Mouse (Mus musculus) ES-E14 (cell line): ENCODE results near the gene 4930470P17Rik. TPM values are rescaled to one million over a fixed set of nuclear protein-coding genes. Genes with fewer than 3 reads are reported as not detected.

ENCODE experiments used
- DNase-seq: peaks from one replicate; pipeline ENCODE4 v3.0.0-alpha.2; 2013; ENCODE audit warnings: low read depth, low spot score
- H3K27ac ChIP-seq: 2 replicates; pipeline ENCODE4 v1.5.1; 2012; ENCODE audit warnings: low read depth, mild to moderate bottlenecking, low read length, moderate library complexity, mixed read lengths; ENCODE audit not compliant: poor library complexity, insufficient read depth, severe bottlenecking
- H3K36me3 ChIP-seq: 2 replicates; pipeline ENCODE4 v1.6.1; 2012; ENCODE audit warnings: mild to moderate bottlenecking, low read length, moderate library complexity, mixed read lengths; ENCODE audit not compliant: control insufficient read depth, poor library complexity, insufficient read depth, severe bottlenecking
- H3K4me1 ChIP-seq, 2 experiments: fragments of 150-350 bp in 1 of 2; sonication (generic) in 1 of 2; 2 replicates each; pipeline ENCODE4 v1.6.1; 2012; ENCODE audit warnings: low read length in 2 of 2, mild to moderate bottlenecking in 1 of 2, mixed read lengths in 1 of 2; ENCODE audit not compliant: control insufficient read depth in 2 of 2, insufficient read depth in 2 of 2, poor library complexity in 1 of 2
- H3K4me3 ChIP-seq, 2 experiments: fragments of 150-350 bp in 1 of 2; sonication (generic) in 1 of 2; 2 replicates each; pipeline ENCODE4 v1.5.1; 2012; ENCODE audit warnings: low read length in 2 of 2, low read depth in 1 of 2, mild to moderate bottlenecking in 1 of 2, mixed read lengths in 1 of 2; ENCODE audit not compliant: insufficient read depth in 1 of 2, poor library complexity in 1 of 2, severe bottlenecking in 1 of 2
- H3K9ac ChIP-seq: 2 replicates; pipeline ENCODE4 v1.6.1; 2012; ENCODE audit warnings: low read depth, mild to moderate bottlenecking, low read length, mixed read lengths; ENCODE audit not compliant: poor library complexity, insufficient read depth, severe bottlenecking
- H3K9me3 ChIP-seq: fragments of 150-350 bp; sonication (generic); 2 replicates; pipeline ENCODE4 v1.6.1; 2012; ENCODE audit warnings: low read depth, mild to moderate bottlenecking, low read length; ENCODE audit not compliant: control insufficient read depth, insufficient read depth
- CHD2 ChIP-seq: IDR thresholded peaks from 2 replicates; pipeline ENCODE4 v1.6.1; 2014; ENCODE audit warnings: mild to moderate bottlenecking, low read depth, low read length, inconsistent platforms
- HCFC1 ChIP-seq: IDR thresholded peaks from 2 replicates; pipeline ENCODE4 v1.6.1; 2012; ENCODE audit warnings: low read length, inconsistent platforms, borderline replicate concordance; ENCODE audit not compliant: insufficient read depth
- MAFK ChIP-seq: IDR thresholded peaks from 2 replicates; pipeline ENCODE4 v1.6.1; 2014; ENCODE audit warnings: mild to moderate bottlenecking, low read depth, low read length, inconsistent platforms; ENCODE audit not compliant: insufficient read depth
- ZC3H11A ChIP-seq: IDR thresholded peaks from 2 replicates; pipeline ENCODE4 v1.6.1; 2012; ENCODE audit warnings: low read depth, mild to moderate bottlenecking, inconsistent platforms, low read length, borderline replicate concordance
- ZNF384 ChIP-seq: IDR thresholded peaks from 2 replicates; pipeline ENCODE4 v1.6.1; 2012; ENCODE audit warnings: low read depth, low read length, inconsistent platforms
- in situ Hi-C, 2 experiments: fragments of 600-800 bp; cut with MboI; formaldehyde crosslinking; loops; one replicate each; pipeline ENCODE4 v1.15.1; 2025; ENCODE audit warnings: low sequenced_read_pairs in 2 of 2, inconsistent platforms in 1 of 2; ENCODE audit not compliant: unreplicated experiment in 2 of 2
- total RNA-seq: library from RNA; depleted of rRNA; stranded (reverse); fragments of 300-350 nt; gene quantifications from 2 replicates; pipeline ENCODE4 v1.2.3, GENCODE M21; 2012

The 4930470P17Rik gene
- total RNA-seq, 1 experiment = not detected

- in situ Hi-C loops = no loop called here
- no peak for DNase-seq
- Histone ChIP-seq H3K36me3 (no peaks in the 10 kb centered on the region), H3K9ac (no peak overlapping the region), H3K9me3 (no peaks in the 10 kb centered on the region), H3K4me1 (no peaks in the 10 kb centered on the region), H3K27ac (no peak overlapping the region), H3K4me3 (no peak overlapping the region)
- TF ChIP-seq HCFC1 (no peak), ZC3H11A (no peak), ZNF384 (no peak), CHD2 (no peak), MAFK (no peak)
These were observed 23.2 kb downstream of the 4930470P17Rik start for GRCm38 (mm10) chr2:170578588-170578987.

DNA sequence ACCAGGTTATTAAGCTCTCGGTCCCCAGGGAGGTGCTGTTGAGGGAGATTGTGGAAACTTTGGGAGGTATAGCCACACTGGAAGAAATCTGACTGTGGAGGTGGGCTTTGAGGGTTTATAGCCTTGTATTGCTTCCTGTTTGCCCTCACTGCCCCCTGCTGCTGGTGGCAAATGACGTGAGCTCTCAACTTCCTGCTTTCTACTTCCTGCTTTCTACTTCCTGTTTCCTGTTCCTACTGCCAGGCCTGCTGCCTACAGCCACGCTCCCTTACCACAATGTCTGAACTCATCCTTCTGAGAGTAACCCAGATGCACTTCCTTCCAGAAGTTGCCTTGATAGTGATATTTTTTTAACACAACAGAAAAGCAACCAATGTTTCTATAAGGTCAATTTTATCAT is 24.3 kb downstream of the 4930470P17Rik start:
- no peak for TF ChIP-seq MAFK
- H3K27ac ChIP-seq = no peak overlapping the region
- no peaks in the 10 kb centered on the region for H3K4me1 ChIP-seq
- H3K36me3 ChIP-seq = no peaks in the 10 kb centered on the region
- in situ Hi-C loops = no loop called here
- no peaks in the 10 kb centered on the region for H3K9me3 ChIP-seq
- DNase-seq = no peak
- no peak overlapping the region for H3K9ac ChIP-seq
- H3K4me3 ChIP-seq = no peak overlapping the region

GRCm38 (mm10) chr2:170576077-170576476 is 25.7 kb downstream of the 4930470P17Rik start:
- in situ Hi-C loops = no loop called here
- no peak for DNase-seq
- Histone ChIP-seq H3K9me3 (no peaks in the 10 kb centered on the region), H3K27ac (no peak overlapping the region), H3K4me1 (no peaks in the 10 kb centered on the region), H3K4me3 (no peak overlapping the region), H3K36me3 (no peaks in the 10 kb centered on the region), H3K9ac (no peak overlapping the region)
- TF ChIP-seq CHD2 = no peak
- TF ChIP-seq HCFC1 = no peak
- no peak for TF ChIP-seq ZC3H11A
- no peak for TF ChIP-seq MAFK
- no peak for TF ChIP-seq ZNF384

DNA sequence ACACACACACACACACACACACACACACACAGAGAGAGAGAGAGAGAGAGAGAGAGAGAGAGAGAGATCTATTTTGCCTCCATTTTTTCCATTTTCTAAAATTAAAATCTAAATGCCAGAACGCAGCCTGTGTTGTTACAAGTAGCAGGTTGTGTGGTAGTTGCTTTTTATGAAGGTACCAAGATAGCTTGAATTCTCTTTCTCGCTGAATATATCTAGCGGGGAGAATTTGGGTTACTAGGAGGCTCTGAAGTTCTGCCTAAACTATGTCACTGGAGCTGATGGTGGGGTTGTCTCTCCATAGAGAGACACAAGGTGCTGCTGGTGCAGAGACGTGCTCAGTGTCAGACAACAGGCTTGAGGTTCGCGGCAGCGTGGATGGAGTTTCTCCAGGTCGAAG is 36.8 kb downstream of the 4930470P17Rik start:
- Histone ChIP-seq H3K4me3 (no peak overlapping the region), H3K9ac (no peak overlapping the region), H3K9me3 (no peaks in the 10 kb centered on the region), H3K27ac (no peak overlapping the region), H3K36me3 (no peaks in the 10 kb centered on the region), H3K4me1 (no peaks in the 10 kb centered on the region)
- no peak for TF ChIP-seq ZC3H11A
- no peak for TF ChIP-seq HCFC1
- TF ChIP-seq CHD2 = no peak
- TF ChIP-seq MAFK = no peak
- TF ChIP-seq ZNF384 = no peak
- in situ Hi-C loops = no loop called here
- no peak for DNase-seq

DNA sequence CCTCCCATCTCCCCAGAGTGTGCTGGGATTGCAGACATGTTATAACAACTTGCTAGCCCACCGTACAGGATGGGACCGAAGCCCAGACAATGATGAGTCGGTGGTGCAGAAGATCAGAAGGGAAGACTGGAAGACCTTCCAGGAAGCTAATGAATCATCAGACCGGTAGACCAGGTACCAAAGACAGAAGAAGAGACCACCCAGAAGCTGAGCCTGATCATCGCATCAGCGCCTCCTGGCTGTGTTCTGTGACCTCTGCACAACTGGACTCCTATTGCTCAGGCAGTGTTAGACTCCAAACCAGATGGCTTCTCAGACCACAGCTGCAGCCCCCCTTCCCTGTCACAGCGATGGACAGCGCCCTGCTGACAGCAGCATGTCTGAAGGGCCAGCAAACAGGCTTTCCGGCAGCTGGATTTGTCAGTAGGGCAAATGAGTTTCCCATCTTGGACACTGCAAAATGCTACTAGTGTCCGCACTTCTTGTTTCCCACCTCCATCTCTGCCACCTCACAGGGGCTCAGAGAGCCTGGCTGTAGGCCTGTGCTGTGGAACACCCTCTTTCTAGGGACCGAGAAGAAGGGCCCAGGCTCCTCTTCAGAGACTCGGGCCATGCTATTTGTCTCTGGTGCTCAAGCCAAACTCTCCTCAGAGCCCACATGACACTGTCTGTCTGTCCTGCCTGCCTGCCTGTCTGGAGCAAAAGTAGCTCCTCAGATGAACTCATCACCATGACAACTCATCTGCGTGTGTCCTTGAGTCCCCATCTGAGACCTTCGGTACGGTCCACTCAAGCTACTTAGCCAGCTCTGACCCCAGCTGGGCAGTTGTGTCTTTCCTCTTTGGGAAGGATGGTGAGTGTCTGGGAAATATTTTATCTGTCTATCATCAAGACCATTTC is 37.6 kb downstream of the 4930470P17Rik start:
- H3K36me3 ChIP-seq = no peaks in the 10 kb centered on the region
- H3K4me3 ChIP-seq = no peak overlapping the region
- no peak overlapping the region for H3K27ac ChIP-seq
- TF ChIP-seq ZC3H11A (no peak), CHD2 (no peak), MAFK (no peak), ZNF384 (no peak), HCFC1 (no peak)
- no peaks in the 10 kb centered on the region for H3K9me3 ChIP-seq
- H3K4me1 ChIP-seq = no peaks in the 10 kb centered on the region
- no peak overlapping the region for H3K9ac ChIP-seq
- no peak for DNase-seq
- in situ Hi-C loops = no loop called here
